Mouse (Mus musculus): ENCODE results near the gene Neto2.

- TF ChIP-seq POLR2A (IDR thresholded peaks at IDR 0.05; ENCODE audit: control insufficient read depth, extremely low read depth, insufficient read depth, low read length, poor library complexity) (no peak), CTCF (IDR thresholded peaks at IDR 0.05; ENCODE audit: borderline replicate concordance, control insufficient read depth, extremely low read depth, insufficient read depth, low read length, poor library complexity) (no peak)
Measured at GRCm38 (mm10) chr8:85608836-85609235, 91.9 kb downstream of the Neto2 start.
